Mouse (Mus musculus) MEL (cell line): ENCODE data around the gene Mcpt2.

Source experiments
- BHLHE40 ChIP-seq: IDR thresholded peaks from 2 replicates; pipeline ENCODE4 v1.6.1; 2012; ENCODE audit warnings: low read depth, mild to moderate bottlenecking, inconsistent platforms, low read length, improper control_type of control experiment, borderline replicate concordance
- CTCF ChIP-seq, 3 experiments: IDR thresholded peaks in 2 of 3; conservative IDR thresholded peaks in 1 of 3; 2 replicates each; pipeline ENCODE4 v1.5.1; 2011 to 2012; ENCODE audit warnings: low read length in 3 of 3, low read depth in 2 of 3, mild to moderate bottlenecking in 2 of 3, improper control_type of control experiment in 1 of 3, inconsistent platforms in 1 of 3, mixed read lengths in 1 of 3, moderate library complexity in 1 of 3; ENCODE audit not compliant: control insufficient read depth in 1 of 3, insufficient read depth in 1 of 3, poor library complexity in 1 of 3, severe bottlenecking in 1 of 3
- KAT2A ChIP-seq: conservative IDR thresholded peaks from 2 replicates; pipeline ENCODE4 v1.6.1; 2012; ENCODE audit warnings: low read depth, low read length, improper control_type of control experiment, inconsistent platforms
- POLR2A ChIP-seq, 2 experiments: IDR thresholded peaks; 2 replicates each; pipeline ENCODE4 v1.6.1; 2011 to 2012; ENCODE audit warnings: low read length in 2 of 2, mild to moderate bottlenecking in 2 of 2, control low read depth in 1 of 2, improper control_type of control experiment in 1 of 2, low read depth in 1 of 2, moderate library complexity in 1 of 2; ENCODE audit not compliant: control insufficient read depth in 1 of 2, insufficient read depth in 1 of 2, poor library complexity in 1 of 2

- TF ChIP-seq KAT2A (no peak), POLR2A (IDR thresholded peaks at IDR 0.05; ENCODE audit: control insufficient read depth in 1 of 2, insufficient read depth in 1 of 2, low read depth in 1 of 2, low read length in 2 of 2, poor library complexity in 1 of 2) (no peak), BHLHE40 (no peak), CTCF (IDR thresholded peaks at IDR 0.05 in 2 of 3, conservative IDR thresholded peaks at IDR 0.05 in 1 of 3; ENCODE audit: control insufficient read depth in 1 of 3, insufficient read depth in 1 of 3, low read depth in 2 of 3, low read length in 3 of 3, poor library complexity in 1 of 3, severe bottlenecking in 1 of 3) (no peak)
These were observed 40.2 kb downstream of the Mcpt2 start for GRCm38 (mm10) chr14:56082016-56082415.
